Mouse (Mus musculus) embryonic facial prominence, embryonic 14.5 days (tissue): ENCODE measurements around the gene Marc1. TPM values are rescaled to one million over a fixed set of nuclear protein-coding genes. Genes with fewer than 3 reads are reported as not detected.
A peak's percentile ranks its signal among the peaks of the same experiment; 100 is the strongest.

Source experiments
- ATAC-seq: fragments of 200-750 bp; cut with Nextera tagmentation; 2 replicates; pipeline ENCODE4 v1.8.0; 2017; ENCODE audit warnings: low read depth, moderate number of reproducible peaks, moderate TSS enrichment
- DNase-seq: peaks from one replicate; pipeline ENCODE4 v3.0.0-alpha.2; 2015; ENCODE audit warnings: low spot score
- H3K27ac ChIP-seq: fragments of 300-500 bp; sonication (generic); replicated peaks from 2 replicates; pipeline ENCODE4 v1.5.1; 2014; ENCODE audit warnings: low read depth, mild to moderate bottlenecking, low read length, moderate library complexity
- H3K27me3 ChIP-seq: fragments of 300-500 bp; sonication (generic); replicated peaks from 2 replicates; pipeline ENCODE4 v1.6.1; 2014; ENCODE audit warnings: low read length; ENCODE audit not compliant: control insufficient read depth, insufficient read depth
- H3K36me3 ChIP-seq: fragments of 300-500 bp; sonication (generic); 2 replicates; pipeline ENCODE4 v1.6.1; 2014; ENCODE audit warnings: low read length, mixed read lengths; ENCODE audit not compliant: control insufficient read depth, insufficient read depth
- H3K4me1 ChIP-seq: fragments of 300-500 bp; sonication (generic); 2 replicates; pipeline ENCODE4 v1.6.1; 2014; ENCODE audit warnings: antibody characterized with exemption, low read length; ENCODE audit not compliant: control insufficient read depth, insufficient read depth
- H3K4me2 ChIP-seq: fragments of 300-500 bp; sonication (generic); 2 replicates; pipeline ENCODE4 v1.6.1; 2014; ENCODE audit warnings: low read depth, mild to moderate bottlenecking, low read length, moderate library complexity, mixed read lengths
- H3K4me3 ChIP-seq: fragments of 300-500 bp; sonication (generic); 2 replicates; pipeline ENCODE4 v1.5.1; 2014; ENCODE audit warnings: low read depth, mild to moderate bottlenecking, low read length
- H3K9ac ChIP-seq: fragments of 300-500 bp; sonication (generic); 2 replicates; pipeline ENCODE4 v1.6.1; 2014; ENCODE audit warnings: low read depth, mild to moderate bottlenecking, low read length, moderate library complexity, mixed read lengths
- H3K9me3 ChIP-seq: fragments of 300-500 bp; sonication (generic); 2 replicates; pipeline ENCODE4 v1.6.1; 2016; ENCODE audit warnings: low read length; ENCODE audit not compliant: control insufficient read depth
- WGBS: fragments of 180-500 bp; shearing (Covaris S2); extraction: QIAGEN DNeasy Blood & Tissue Kit; methylation state at CpG from one replicate; pipeline ENCODE4 v1.1.7; 2014; 5-methylcytosine and 5-hydroxymethylcytosine counted together
- polyA plus RNA-seq: library from polyadenylated mRNA; unstranded; fragments of >200 nt; fragmentation: Nextera tagmentation; extraction: Ambion mirVana; gene quantifications from 2 replicates; pipeline ENCODE4 v1.2.1, GENCODE M21; 2014

Marc1 gene
- 0.08 and 0.24 TPM in 2 replicates for polyA plus RNA-seq

- Histone ChIP-seq H3K9ac (peak within 1 kb of the TSS; percentile 42; the same call in 1 of the 2 replicates), H3K4me2 (peak within 1 kb of the TSS; percentile 87), H3K27ac (no peak within 1 kb of the TSS), H3K9me3 (no peaks in the 10 kb centered on the region), H3K36me3 (peaks cover 12% of the 10 kb centered on the region; the same call in 1 of the 2 replicates), H3K4me3 (peak within 1 kb of the TSS; percentile 37), H3K4me1 (peaks cover 8% of the 10 kb centered on the region), H3K27me3 (peaks cover 23% of the 10 kb centered on the region)
- WGBS: 7% methylated on average over 35 of the region's 52 CpGs
- DNase-seq (no peak), ATAC-seq (no peak; the same call in 1 of the 2 replicates)
Observed at GRCm38 (mm10) chr1:184810780-184811575, at the start of gene Marc1. Gene Marc1 (minus strand): TSS chr1:184811313.

DNA sequence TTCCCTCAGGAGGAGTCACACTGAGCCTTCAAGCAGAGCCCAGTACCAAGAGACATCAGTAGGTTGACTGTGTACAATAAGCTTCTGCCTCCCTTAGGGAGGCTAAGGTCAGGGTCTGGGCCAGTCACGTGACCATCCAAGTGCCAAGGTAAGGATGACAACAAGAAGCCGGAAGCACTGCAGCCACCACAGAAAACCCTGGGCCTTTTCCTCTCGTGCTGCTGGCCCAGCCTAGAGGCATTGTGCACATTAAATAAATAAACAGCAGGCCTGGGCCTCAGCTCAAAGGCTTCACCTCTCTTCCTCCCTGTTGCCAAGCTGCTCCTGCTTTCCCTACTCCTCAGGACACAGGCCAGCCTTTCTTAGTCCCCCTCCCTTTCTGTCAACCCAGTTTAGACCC lies 49.2 kb upstream of the Marc1 start:
- Histone ChIP-seq H3K27ac (no peak overlapping the region), H3K36me3 (no peaks in the 10 kb centered on the region), H3K4me1 (no peaks in the 10 kb centered on the region), H3K4me2 (no peak overlapping the region), H3K4me3 (no peak overlapping the region), H3K9ac (no peak overlapping the region), H3K27me3 (no peaks in the 10 kb centered on the region), H3K9me3 (no peaks in the 10 kb centered on the region)
- 52% methylated on average over 2 of the region's 3 CpGs for WGBS
- peak; percentile 21 for DNase-seq
- ATAC-seq: no peak

DNA sequence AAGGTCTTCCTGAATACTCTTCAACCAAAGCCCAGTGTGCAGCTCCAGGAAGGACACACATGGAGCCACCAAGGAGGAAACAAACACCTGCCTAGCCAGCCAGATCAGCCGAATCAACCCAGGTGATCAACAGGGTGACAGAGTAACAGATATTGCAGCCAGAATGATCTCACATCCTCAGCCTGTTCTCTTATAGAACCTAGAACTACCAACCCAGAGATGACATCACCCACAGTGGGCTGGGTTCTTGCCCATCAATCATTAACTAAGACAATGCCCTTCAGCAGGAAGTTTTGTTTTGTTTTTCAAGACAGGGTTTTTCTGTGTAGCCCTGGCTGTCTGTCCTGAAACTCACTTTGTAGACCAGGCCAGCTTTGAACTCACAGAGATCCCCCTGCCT lies 47.1 kb upstream of the Marc1 start:
- DNase-seq: no peak
- Histone ChIP-seq H3K27ac (no peak overlapping the region), H3K9ac (no peak overlapping the region), H3K4me3 (no peak overlapping the region), H3K9me3 (no peaks in the 10 kb centered on the region), H3K27me3 (no peaks in the 10 kb centered on the region; the same call in 1 of the 2 replicates), H3K4me1 (peaks cover 5% of the 10 kb centered on the region; the same call in 1 of the 2 replicates), H3K4me2 (no peak overlapping the region), H3K36me3 (no peaks in the 10 kb centered on the region)
- ATAC-seq: no peak
- WGBS: 100% methylated on average over 1 of the region's 1 CpGs

DNA sequence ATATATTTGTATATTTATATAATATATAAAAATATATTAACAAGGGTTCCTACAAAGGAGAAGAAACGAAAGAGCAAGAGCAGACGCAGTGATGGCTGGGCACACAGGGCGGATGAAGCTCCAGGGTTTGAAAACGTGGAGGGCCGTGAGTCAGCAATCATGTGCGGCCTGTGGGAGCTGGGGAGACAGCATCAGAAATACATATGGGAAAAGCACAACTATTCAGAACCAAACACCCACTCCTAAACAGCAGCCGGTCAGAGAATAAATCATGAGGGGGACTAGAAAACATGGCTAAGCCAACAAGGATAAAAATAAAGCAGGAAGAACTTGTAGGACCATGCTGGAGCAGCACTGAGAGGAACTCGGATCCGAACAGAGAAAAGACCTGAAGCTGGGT lies 46.1 kb upstream of the Marc1 start:
- Histone ChIP-seq H3K4me2 (no peak overlapping the region), H3K4me3 (no peak overlapping the region), H3K9ac (no peak overlapping the region), H3K9me3 (no peaks in the 10 kb centered on the region), H3K36me3 (no peaks in the 10 kb centered on the region), H3K27ac (no peak overlapping the region), H3K4me1 (peaks cover 5% of the 10 kb centered on the region), H3K27me3 (no peaks in the 10 kb centered on the region; the same call in 1 of the 2 replicates)
- 85% methylated on average over 9 of the region's 9 CpGs for WGBS
- ATAC-seq: no peak
- no peak for DNase-seq

DNA sequence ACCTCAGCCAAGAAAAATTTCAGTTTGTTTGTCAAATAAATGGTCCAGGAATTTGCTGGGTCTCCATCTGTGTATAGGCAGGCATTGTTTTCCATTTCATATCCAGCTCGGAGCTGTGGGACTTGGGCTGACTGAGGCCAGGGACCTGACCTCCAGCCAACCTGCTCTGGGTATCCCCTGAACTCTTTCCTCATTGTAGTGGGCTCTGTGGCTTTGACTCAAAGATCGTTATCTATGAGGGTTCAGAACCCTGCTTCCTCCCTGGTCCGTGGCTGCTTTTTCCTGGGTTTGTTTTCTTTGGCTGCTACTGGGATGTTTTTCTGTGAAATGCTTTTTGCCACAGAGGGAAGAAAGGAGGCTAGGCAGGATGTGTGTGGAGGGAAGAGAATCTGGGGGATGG lies 42.8 kb upstream of the Marc1 start:
- no peaks in the 10 kb centered on the region for H3K9me3 ChIP-seq
- no peak overlapping the region for H3K4me2 ChIP-seq
- H3K27ac ChIP-seq: peak overlapping the region; percentile 39; the same call in 1 of the 2 replicates
- peaks cover 3% of the 10 kb centered on the region; the same call in 1 of the 2 replicates for H3K27me3 ChIP-seq
- H3K36me3 ChIP-seq: no peaks in the 10 kb centered on the region
- H3K9ac ChIP-seq: 0 out of 2 replicates have a peak overlapping the region, but pooled peaks have one; percentile 25
- WGBS: 50% methylated on average over 3 of the region's 3 CpGs
- DNase-seq (no peak), ATAC-seq (no peak)
- H3K4me3 ChIP-seq: no peak overlapping the region
- peaks cover 5% of the 10 kb centered on the region for H3K4me1 ChIP-seq

DNA sequence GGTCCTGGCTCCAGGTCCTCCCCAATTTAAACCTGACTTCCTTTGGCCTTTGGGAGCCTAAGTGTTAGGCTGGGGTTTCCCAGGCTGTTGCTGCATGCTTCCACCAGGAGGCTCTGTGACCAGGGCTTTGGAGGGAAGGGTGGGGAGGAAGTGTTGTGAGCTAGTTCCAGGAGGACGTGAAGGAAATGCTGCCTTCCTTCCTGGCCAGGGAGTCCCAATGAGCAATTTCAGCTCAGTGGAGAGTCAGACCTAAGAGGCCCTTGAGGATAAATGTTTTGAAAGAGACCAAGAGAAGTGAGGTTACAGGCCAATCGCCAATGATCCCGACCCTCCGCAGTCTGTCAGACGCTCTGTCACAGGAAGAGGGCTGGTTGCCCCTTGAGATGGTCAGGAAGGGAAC lies 42.2 kb upstream of the Marc1 start:
- 27% methylated on average over 5 of the region's 5 CpGs for WGBS
- Histone ChIP-seq H3K9me3 (no peaks in the 10 kb centered on the region), H3K4me1 (peaks cover 5% of the 10 kb centered on the region), H3K27me3 (peaks cover 6% of the 10 kb centered on the region; the same call in 1 of the 2 replicates), H3K27ac (peak overlapping the region; percentile 39), H3K36me3 (no peaks in the 10 kb centered on the region), H3K4me2 (peak overlapping the region; percentile 41), H3K9ac (peak overlapping the region; percentile 25; the same call in 1 of the 2 replicates), H3K4me3 (no peak overlapping the region)
- DNase-seq (peak; percentile 71), ATAC-seq (peak; percentile 45; the same call in 1 of the 2 replicates)

GRCm38 (mm10) chr1:184851741-184852618 lies 40.9 kb upstream of the Marc1 start:
- DNase-seq: peak; percentile 90

DNA sequence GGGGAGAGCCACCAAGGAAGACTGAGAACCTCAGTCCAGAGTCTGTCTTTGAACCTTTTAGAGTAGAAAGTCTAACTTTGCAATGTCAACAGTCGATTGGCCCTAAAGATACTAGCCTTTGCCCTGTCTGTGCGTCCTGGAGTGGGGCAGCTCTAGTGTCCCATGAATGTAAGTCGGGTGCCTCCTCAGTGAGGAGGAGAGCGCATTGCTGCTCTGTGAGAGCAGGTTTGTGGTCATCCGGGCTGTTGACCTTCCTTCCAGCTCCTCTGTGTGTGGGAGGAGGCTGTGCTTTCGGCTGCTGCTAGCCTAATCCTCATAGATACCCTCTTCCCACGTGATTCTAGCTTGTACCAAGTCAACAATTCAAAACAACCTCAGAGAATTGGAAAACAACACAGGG lies 40.1 kb upstream of the Marc1 start:
- Histone ChIP-seq H3K4me3 (no peak overlapping the region), H3K36me3 (no peaks in the 10 kb centered on the region), H3K27me3 (peaks cover 6% of the 10 kb centered on the region; the same call in 1 of the 2 replicates), H3K9me3 (no peaks in the 10 kb centered on the region), H3K4me1 (peaks cover 5% of the 10 kb centered on the region), H3K27ac (no peak overlapping the region), H3K9ac (no peak overlapping the region), H3K4me2 (no peak overlapping the region)
- ATAC-seq: no peak
- 41% methylated on average over 7 of the region's 7 CpGs for WGBS
- DNase-seq: no peak

More at GRCm38 (mm10) chr1:184851741-184852618, 40.9 kb upstream of the Marc1 start:
- Histone ChIP-seq H3K4me1 (peaks cover 5% of the 10 kb centered on the region), H3K9me3 (no peaks in the 10 kb centered on the region), H3K27ac (no peak overlapping the region), H3K9ac (peak overlapping the region; percentile 38; the same call in 1 of the 2 replicates), H3K27me3 (peaks cover 6% of the 10 kb centered on the region; the same call in 1 of the 2 replicates), H3K4me2 (peak overlapping the region; percentile 38), H3K4me3 (no peak overlapping the region), H3K36me3 (no peaks in the 10 kb centered on the region)
- peak; percentile 87 for ATAC-seq
- WGBS: 24% methylated on average over 31 of the region's 31 CpGs
